23 mouse cellular contexts compared by ENCODE assay signal in the genomic region with DNA sequence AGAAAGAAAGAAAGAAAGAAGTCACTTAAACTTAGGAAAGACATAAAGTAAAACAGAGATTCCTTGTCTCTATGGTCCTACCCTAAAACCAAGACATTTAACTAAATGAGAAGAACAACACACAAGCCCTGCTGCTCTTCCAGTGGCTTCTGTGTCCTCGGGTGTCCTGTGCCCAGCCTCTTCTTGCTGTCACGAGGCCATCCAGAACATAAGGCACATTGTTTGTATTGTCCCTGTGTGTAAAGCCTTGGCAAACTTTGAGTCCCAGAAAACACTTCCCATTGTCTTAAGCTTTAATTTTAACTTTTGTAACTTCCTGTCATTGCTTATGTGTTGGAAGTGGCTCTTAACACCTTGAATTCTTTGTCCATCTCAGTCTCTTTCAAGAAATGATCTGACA.
DNase-seq lines count a peak whose midpoint lies in the region; ATAC-seq and TF ChIP-seq lines count a peak whose summit lies in the region.
"Had no signal": no experiment of that assay in that cellular context is flagged by ENCODE, and none has a peak within 500 bp of the region (broad histone marks: within the 10 kb centered on the region; RNA-seq: fewer than 3 reads in every experiment).

No protein-coding gene starts in this region.

- peak; percentile 70 for DNase-seq in heart, adult 11 months
- no peak for DNase-seq in heart, postnatal 4 days
- DNase-seq in layer of hippocampus, adult 2 months (ENCODE audit: low spot score in 2 of 2) = no peak
- DNase-seq in layer of hippocampus, postnatal 10 days (ENCODE audit: low spot score in 2 of 2) = no peak
- DNase-seq in midbrain, embryonic 11.5 days (ENCODE audit: low spot score, missing footprints) = peak; percentile 4
- no peak for DNase-seq in midbrain, embryonic 14.5 days
- peak; percentile 62 for DNase-seq in brain, adult 2 months (ENCODE audit: low read depth, low spot score)
- DNase-seq in urinary bladder, postnatal 10 days (ENCODE audit: low spot score) = no peak
- DNase-seq: adrenal gland, adult 2 months; adrenal gland, adult 8-10 months; adrenal gland, postnatal 10 days; adrenal gland, postnatal 14 days; adrenal gland, postnatal 25 days; adrenal gland, postnatal 36 days; B cell, adult 2 months; cerebellum, adult 11 months; cerebellum, adult 11-12 months; cerebellum, adult 18-20 months had no signal

- no peaks in the 10 kb centered on the region for H3K27me3 ChIP-seq in midbrain, embryonic 11.5 days (ENCODE audit: control insufficient read depth, insufficient read depth, low read length)
- H3K27me3 ChIP-seq in midbrain, embryonic 14.5 days (ENCODE audit: control insufficient read depth, insufficient read depth, low read length) = no peaks in the 10 kb centered on the region
- H3K27me3 ChIP-seq: CH12.LX, Patski had no signal

- H3K4me1 ChIP-seq in midbrain, embryonic 11.5 days (ENCODE audit: control insufficient read depth, insufficient read depth, low read length) = peaks cover 8% of the 10 kb centered on the region
- peaks cover 9% of the 10 kb centered on the region; the same call in 1 of the 2 replicates for H3K4me1 ChIP-seq in midbrain, embryonic 14.5 days (ENCODE audit: control insufficient read depth, insufficient read depth, low read length)

- H3K4me2 ChIP-seq in midbrain, embryonic 11.5 days = no peak overlapping the region
- H3K4me2 ChIP-seq in midbrain, embryonic 14.5 days (ENCODE audit: low read length) = no peak overlapping the region

- WGBS in midbrain, embryonic 11.5 days = 53% methylated on average over 2 of the region's 2 CpGs
- WGBS in midbrain, embryonic 14.5 days = 62% methylated on average over 2 of the region's 2 CpGs

- H3K4me3 ChIP-seq in layer of hippocampus, adult 2 months = no peak overlapping the region
- no peak overlapping the region for H3K4me3 ChIP-seq in midbrain, embryonic 11.5 days (ENCODE audit: low read depth, low read length)
- no peak overlapping the region for H3K4me3 ChIP-seq in midbrain, embryonic 14.5 days (replicated peaks; ENCODE audit: low read depth, low read length)

- H3K9ac ChIP-seq in midbrain, embryonic 11.5 days (ENCODE audit: low read length) = no peak overlapping the region
- no peak overlapping the region for H3K9ac ChIP-seq in midbrain, embryonic 14.5 days (replicated peaks; ENCODE audit: low read length)

- H3K9me3 ChIP-seq in midbrain, embryonic 11.5 days (ENCODE audit: control insufficient read depth, low read length) = no peaks in the 10 kb centered on the region
- no peaks in the 10 kb centered on the region for H3K9me3 ChIP-seq in midbrain, embryonic 14.5 days (ENCODE audit: control insufficient read depth, low read length)
- H3K9me3 ChIP-seq: G1E had no signal

- H3K27ac ChIP-seq in layer of hippocampus, adult 2 months = peak overlapping the region; percentile 78; the same call in 1 of the 2 replicates
- H3K27ac ChIP-seq in midbrain, embryonic 11.5 days (ENCODE audit: low read depth, low read length) = no peak overlapping the region
- H3K27ac ChIP-seq in midbrain, embryonic 14.5 days (replicated peaks; ENCODE audit: low read depth, low read length) = no peak overlapping the region

- no peaks in the 10 kb centered on the region for H3K36me3 ChIP-seq in midbrain, embryonic 11.5 days (ENCODE audit: control insufficient read depth, insufficient read depth, low read length)
- H3K36me3 ChIP-seq in midbrain, embryonic 14.5 days (ENCODE audit: control insufficient read depth, insufficient read depth, low read length) = peaks cover 8% of the 10 kb centered on the region; the same call in 1 of the 2 replicates
- H3K36me3 ChIP-seq: G1E had no signal

- ATAC-seq in midbrain, embryonic 11.5 days (ENCODE audit: low FRiP score) = no peak
- no peak for ATAC-seq in midbrain, embryonic 14.5 days (ENCODE audit: low FRiP score, low TSS enrichment)
- ATAC-seq: activated CD4-positive, CD25-positive, alpha-beta regulatory T cell, adult 4 months; CD4-positive, CD25-positive, alpha-beta regulatory T cell, adult 4 months; Patski had no signal

- TF ChIP-seq CTCF in layer of hippocampus, adult 2 months (conservative IDR thresholded peaks at IDR 0.05) = no peak

Comparison
In these comparisons a context has a peak if more than half of its experiments do, and no peak if none do; other contexts are left out.
1. DNase-seq: peak in heart, adult 11 months (single experiment), midbrain, embryonic 11.5 days (single experiment) and brain, adult 2 months (single experiment); none in heart, postnatal 4 days (single experiment), layer of hippocampus, adult 2 months (0 of 2), layer of hippocampus, postnatal 10 days (0 of 2), midbrain, embryonic 14.5 days (single experiment) and urinary bladder, postnatal 10 days (single experiment).